Mouse (Mus musculus) MEL (cell line): ENCODE measurements at regions not wholly inside any gene's neighbourhood (a gene's known extent, or its start where the extent isn't known, plus 50 kb on each side); places are given as distances from the start of the nearest gene placed in this dataset.

Experiments used
- BHLHE40 ChIP-seq: IDR thresholded peaks from 2 replicates; pipeline ENCODE4 v1.6.1; 2012; ENCODE audit warnings: low read depth, mild to moderate bottlenecking, inconsistent platforms, low read length, improper control_type of control experiment, borderline replicate concordance
- CHD1 ChIP-seq: IDR thresholded peaks from 2 replicates; pipeline ENCODE4 v1.6.1; 2012; ENCODE audit warnings: low read depth, mild to moderate bottlenecking, inconsistent platforms, low read length, improper control_type of control experiment
- CTCF ChIP-seq, 3 experiments: IDR thresholded peaks in 2 of 3; conservative IDR thresholded peaks in 1 of 3; 2 replicates each; pipeline ENCODE4 v1.5.1; 2011 to 2012; ENCODE audit warnings: low read length in 3 of 3, low read depth in 2 of 3, mild to moderate bottlenecking in 2 of 3, improper control_type of control experiment in 1 of 3, inconsistent platforms in 1 of 3, mixed read lengths in 1 of 3, moderate library complexity in 1 of 3; ENCODE audit not compliant: control insufficient read depth in 1 of 3, insufficient read depth in 1 of 3, poor library complexity in 1 of 3, severe bottlenecking in 1 of 3
- EP300 ChIP-seq, 2 experiments: IDR thresholded peaks; 2 replicates each; pipeline ENCODE4 v1.6.1; 2011; ENCODE audit warnings: improper control_type of control experiment in 2 of 2, low read length in 2 of 2, low read depth in 1 of 2, mild to moderate bottlenecking in 1 of 2
- GATA1 ChIP-seq: IDR thresholded peaks from 2 replicates; pipeline ENCODE4 v1.6.1; 2011; ENCODE audit warnings: low read depth, low read length, improper control_type of control experiment
- NRF1 ChIP-seq: IDR thresholded peaks from 2 replicates; pipeline ENCODE4 v1.6.1; 2014; ENCODE audit warnings: low read depth, mild to moderate bottlenecking, inconsistent platforms, low read length, improper control_type of control experiment, moderate library complexity; ENCODE audit not compliant: poor library complexity, insufficient read depth, severe bottlenecking
- POLR2A ChIP-seq, 2 experiments: IDR thresholded peaks; 2 replicates each; pipeline ENCODE4 v1.6.1; 2011 to 2012; ENCODE audit warnings: low read length in 2 of 2, mild to moderate bottlenecking in 2 of 2, control low read depth in 1 of 2, improper control_type of control experiment in 1 of 2, low read depth in 1 of 2, moderate library complexity in 1 of 2; ENCODE audit not compliant: control insufficient read depth in 1 of 2, insufficient read depth in 1 of 2, poor library complexity in 1 of 2
- SIN3A ChIP-seq: IDR thresholded peaks from 2 replicates; pipeline ENCODE4 v1.6.1; 2012; ENCODE audit warnings: low read length, improper control_type of control experiment, inconsistent platforms
- TCF12 ChIP-seq: IDR thresholded peaks from 2 replicates; pipeline ENCODE4 v1.6.1; 2014; ENCODE audit warnings: low read depth, mild to moderate bottlenecking, inconsistent platforms, low read length, improper control_type of control experiment, moderate library complexity
- USF1 ChIP-seq: IDR thresholded peaks from 2 replicates; pipeline ENCODE4 v1.6.1; 2014; ENCODE audit warnings: low read depth, mild to moderate bottlenecking, inconsistent platforms, low read length, improper control_type of control experiment, moderate library complexity
- USF2 ChIP-seq, 2 experiments: IDR thresholded peaks; 2 replicates each; pipeline ENCODE4 v1.6.1; 2011 to 2012; ENCODE audit warnings: improper control_type of control experiment in 2 of 2, low read length in 2 of 2, borderline replicate concordance in 1 of 2, inconsistent platforms in 1 of 2, low read depth in 1 of 2, mild to moderate bottlenecking in 1 of 2; ENCODE audit not compliant: insufficient read depth in 1 of 2
- ZMIZ1 ChIP-seq: IDR thresholded peaks from 2 replicates; pipeline ENCODE4 v1.6.1; 2012; ENCODE audit warnings: low read depth, mild to moderate bottlenecking, inconsistent platforms, low read length, improper control_type of control experiment, moderate library complexity

DNA sequence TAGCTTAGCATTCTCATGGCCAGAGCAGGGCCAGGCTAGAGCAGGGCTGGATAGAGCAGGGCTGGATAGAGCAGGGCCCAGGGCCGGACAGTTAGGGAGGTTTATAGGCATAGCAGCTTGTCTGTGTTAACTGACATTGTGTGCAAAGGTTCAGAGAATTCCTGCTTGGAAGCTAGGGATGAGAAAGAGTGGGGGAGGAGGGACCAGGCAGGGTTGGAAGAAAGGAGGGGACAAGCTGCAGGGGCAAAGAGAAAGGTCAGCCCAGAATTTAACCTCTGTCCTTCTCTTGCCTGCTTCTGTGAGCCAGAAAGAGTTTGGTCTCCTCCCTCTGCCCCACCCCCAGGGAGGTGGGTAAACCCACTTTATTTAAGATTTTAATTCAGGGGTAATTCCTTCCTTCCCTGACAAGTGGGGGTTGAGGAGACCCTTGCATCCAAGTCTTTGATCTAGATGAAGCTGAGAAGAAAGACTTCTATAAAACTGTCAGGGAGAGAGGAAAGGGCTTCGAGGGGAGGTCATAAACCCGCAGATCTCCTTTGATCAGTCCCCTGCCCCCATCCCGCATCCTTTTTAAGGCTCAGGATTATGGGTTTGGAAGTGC lies 112.9 kb downstream of the Bdh1 start:
- TF ChIP-seq GATA1 = no peak
- TF ChIP-seq USF2 (IDR thresholded peaks at IDR 0.05; ENCODE audit: borderline replicate concordance in 1 of 2, insufficient read depth in 1 of 2, low read depth in 1 of 2, low read length in 2 of 2) = no peak
- no peak for TF ChIP-seq ZMIZ1
- TF ChIP-seq POLR2A (IDR thresholded peaks at IDR 0.05; ENCODE audit: control insufficient read depth in 1 of 2, insufficient read depth in 1 of 2, low read depth in 1 of 2, low read length in 2 of 2, poor library complexity in 1 of 2) = no peak
- TF ChIP-seq TCF12 = no peak
- no peak for TF ChIP-seq CTCF (IDR thresholded peaks at IDR 0.05 in 2 of 3, conservative IDR thresholded peaks at IDR 0.05 in 1 of 3; ENCODE audit: control insufficient read depth in 1 of 3, insufficient read depth in 1 of 3, low read depth in 2 of 3, low read length in 3 of 3, poor library complexity in 1 of 3, severe bottlenecking in 1 of 3)
- no peak for TF ChIP-seq EP300 (IDR thresholded peaks at IDR 0.05; ENCODE audit: low read depth in 1 of 2, low read length in 2 of 2)
- no peak for TF ChIP-seq NRF1
- no peak for TF ChIP-seq USF1
- TF ChIP-seq BHLHE40 = no peak
- TF ChIP-seq SIN3A = no peak
- TF ChIP-seq CHD1 = no peak
